Mouse (Mus musculus) midbrain, embryonic 10.5 days (tissue): Measurements from ENCODE around the gene Fgd2. TPM values are rescaled to one million over a fixed set of nuclear protein-coding genes. Genes with fewer than 3 reads are reported as not detected.
A peak's percentile ranks its signal among the peaks of the same experiment; 100 is the strongest.

ENCODE experiments used
- DNase-seq: peaks from one replicate; pipeline ENCODE4 v3.0.0-alpha.2; 2017; ENCODE audit warnings: low spot score
- H3K27ac ChIP-seq: fragments of 300-500 bp; sonication (generic); replicated peaks from 2 replicates; pipeline ENCODE4 v1.5.1; 2016; ENCODE audit warnings: mild to moderate bottlenecking
- H3K27me3 ChIP-seq: fragments of 300-500 bp; sonication (generic); 2 replicates; pipeline ENCODE4 v1.6.1; 2016; ENCODE audit warnings: low read depth, mild to moderate bottlenecking; ENCODE audit not compliant: poor library complexity, severe bottlenecking
- H3K36me3 ChIP-seq: fragments of 300-500 bp; sonication (generic); 2 replicates; pipeline ENCODE4 v1.6.1; 2016; ENCODE audit warnings: mild to moderate bottlenecking, moderate library complexity
- H3K4me1 ChIP-seq: fragments of 300-500 bp; sonication (generic); 2 replicates; pipeline ENCODE4 v1.6.1; 2016
- H3K4me3 ChIP-seq: fragments of 300-500 bp; sonication (generic); 2 replicates; pipeline ENCODE4 v1.5.1; 2016; ENCODE audit warnings: mild to moderate bottlenecking, moderate library complexity
- H3K9me3 ChIP-seq: fragments of 300-500 bp; sonication (generic); replicated peaks from 2 replicates; pipeline ENCODE4 v1.6.1; 2016; ENCODE audit warnings: mild to moderate bottlenecking
- WGBS: fragments of 180-500 bp; shearing (Covaris S2); methylation state at CpG from one replicate; pipeline ENCODE4 v1.1.7; 2016; 5-methylcytosine and 5-hydroxymethylcytosine counted together
- polyA plus RNA-seq: library from polyadenylated mRNA; unstranded; fragments of >200 nt; fragmentation: Nextera tagmentation; extraction: Ambion mirVana; gene quantifications from 2 replicates; pipeline ENCODE4 v1.2.1, GENCODE M21; 2016

The Fgd2 gene
- polyA plus RNA-seq, 1 experiment from 2014 or later: 3.8 TPM

- no peak for DNase-seq
- no peak overlapping the region for H3K27ac ChIP-seq
- H3K36me3 ChIP-seq: no peaks in the 10 kb centered on the region
- H3K9me3 ChIP-seq: no peaks in the 10 kb centered on the region
- 33% methylated on average over 8 of the region's 8 CpGs for WGBS
- H3K4me1 ChIP-seq: peaks cover 16% of the 10 kb centered on the region
- peaks cover 28% of the 10 kb centered on the region for H3K27me3 ChIP-seq
- no peak overlapping the region for H3K4me3 ChIP-seq
These were observed 51.2 kb downstream of the Fgd2 start for GRCm38 (mm10) chr17:29411821-29412425.

- no peak overlapping the region for H3K4me3 ChIP-seq
- no peak overlapping the region for H3K27ac ChIP-seq
- H3K4me1 ChIP-seq: peaks cover 17% of the 10 kb centered on the region
- no peaks in the 10 kb centered on the region for H3K9me3 ChIP-seq
- WGBS: 94% methylated on average over 2 of the region's 2 CpGs
- no peak for DNase-seq
- peaks cover 38% of the 10 kb centered on the region for H3K27me3 ChIP-seq
- H3K36me3 ChIP-seq: no peaks in the 10 kb centered on the region
These were observed 53.9 kb downstream of the Fgd2 start for GRCm38 (mm10) chr17:29414566-29414965.

GRCm38 (mm10) chr17:29415761-29416662, 55.3 kb downstream of the Fgd2 start:
- H3K27me3 ChIP-seq: peaks cover 38% of the 10 kb centered on the region
- H3K4me1 ChIP-seq: peaks cover 17% of the 10 kb centered on the region
- H3K36me3 ChIP-seq: no peaks in the 10 kb centered on the region
- peak overlapping the region; percentile 45 for H3K4me3 ChIP-seq
- H3K9me3 ChIP-seq: no peaks in the 10 kb centered on the region
- peak; percentile 76 for DNase-seq
- 9% methylated on average over 31 of the region's 31 CpGs for WGBS
- H3K27ac ChIP-seq: peak overlapping the region; percentile 80

GRCm38 (mm10) chr17:29416757-29417156, 56.0 kb downstream of the Fgd2 start:
- DNase-seq: no peak
- Histone ChIP-seq H3K36me3 (no peaks in the 10 kb centered on the region), H3K4me1 (peaks cover 17% of the 10 kb centered on the region), H3K27ac (no peak overlapping the region; the same call in 1 of the 2 replicates), H3K9me3 (no peaks in the 10 kb centered on the region), H3K27me3 (peaks cover 38% of the 10 kb centered on the region), H3K4me3 (no peak overlapping the region)
- 45% methylated on average over 5 of the region's 5 CpGs for WGBS

GRCm38 (mm10) chr17:29418758-29419380, 58.2 kb downstream of the Fgd2 start:
- Histone ChIP-seq H3K27me3 (peaks cover 38% of the 10 kb centered on the region), H3K27ac (no peak overlapping the region), H3K36me3 (no peaks in the 10 kb centered on the region), H3K4me3 (no peak overlapping the region), H3K9me3 (no peaks in the 10 kb centered on the region), H3K4me1 (peaks cover 17% of the 10 kb centered on the region)
- WGBS: 80% methylated on average over 3 of the region's 3 CpGs
- no peak for DNase-seq

- 83% methylated on average over 12 of the region's 12 CpGs for WGBS
- no peak overlapping the region for H3K27ac ChIP-seq
These were observed 59.4 kb downstream of the Fgd2 start for GRCm38 (mm10) chr17:29419976-29420739.

GRCm38 (mm10) chr17:29421319-29421718, 60.6 kb downstream of the Fgd2 start:
- no peak overlapping the region for H3K4me3 ChIP-seq
- DNase-seq: no peak
- peaks cover 17% of the 10 kb centered on the region for H3K27me3 ChIP-seq
- H3K4me1 ChIP-seq: peaks cover 7% of the 10 kb centered on the region
- no peaks in the 10 kb centered on the region for H3K36me3 ChIP-seq
- WGBS: 78% methylated on average over 3 of the region's 3 CpGs
- H3K27ac ChIP-seq: no peak overlapping the region
- no peaks in the 10 kb centered on the region for H3K9me3 ChIP-seq

More at GRCm38 (mm10) chr17:29419976-29420739, 59.4 kb downstream of the Fgd2 start:
- Histone ChIP-seq H3K4me3 (no peak overlapping the region), H3K4me1 (peaks cover 17% of the 10 kb centered on the region), H3K36me3 (no peaks in the 10 kb centered on the region), H3K27me3 (peaks cover 28% of the 10 kb centered on the region), H3K9me3 (no peaks in the 10 kb centered on the region)
- no peak for DNase-seq

- Histone ChIP-seq H3K4me1 (no peaks in the 10 kb centered on the region), H3K9me3 (no peaks in the 10 kb centered on the region), H3K36me3 (no peaks in the 10 kb centered on the region), H3K27ac (no peak overlapping the region), H3K27me3 (peaks cover 7% of the 10 kb centered on the region; the same call in 1 of the 2 replicates), H3K4me3 (no peak overlapping the region)
- no peak for DNase-seq
- 89% methylated on average over 6 of the region's 6 CpGs for WGBS
These were observed 61.6 kb downstream of the Fgd2 start for GRCm38 (mm10) chr17:29422337-29422736.

GRCm38 (mm10) chr17:29422912-29423504, 62.3 kb downstream of the Fgd2 start:
- no peaks in the 10 kb centered on the region for H3K9me3 ChIP-seq
- H3K4me3 ChIP-seq: no peak overlapping the region
- WGBS: 84% methylated on average over 8 of the region's 8 CpGs
- no peak overlapping the region for H3K27ac ChIP-seq
- H3K27me3 ChIP-seq: peaks cover 5% of the 10 kb centered on the region; the same call in 1 of the 2 replicates
- DNase-seq: no peak
- no peaks in the 10 kb centered on the region for H3K36me3 ChIP-seq
- peaks cover 3% of the 10 kb centered on the region; the same call in 1 of the 2 replicates for H3K4me1 ChIP-seq

- no peaks in the 10 kb centered on the region for H3K27me3 ChIP-seq
- WGBS: 81% methylated on average over 2 of the region's 2 CpGs
- 0 out of 2 replicates have a peak overlapping the region, but pooled peaks have one; percentile 0 for H3K27ac ChIP-seq
- H3K4me1 ChIP-seq: peaks cover 7% of the 10 kb centered on the region; the same call in 1 of the 2 replicates
- DNase-seq: no peak
- no peaks in the 10 kb centered on the region for H3K9me3 ChIP-seq
- no peaks in the 10 kb centered on the region for H3K36me3 ChIP-seq
- no peak overlapping the region for H3K4me3 ChIP-seq
These were observed 63.3 kb downstream of the Fgd2 start for GRCm38 (mm10) chr17:29423991-29424390.

GRCm38 (mm10) chr17:29425345-29425744, 64.6 kb downstream of the Fgd2 start:
- DNase-seq: no peak
- Histone ChIP-seq H3K4me1 (peaks cover 7% of the 10 kb centered on the region; the same call in 1 of the 2 replicates), H3K9me3 (no peaks in the 10 kb centered on the region), H3K36me3 (no peaks in the 10 kb centered on the region), H3K27ac (no peak overlapping the region), H3K27me3 (no peaks in the 10 kb centered on the region), H3K4me3 (no peak overlapping the region)
- 60% methylated on average over 9 of the region's 9 CpGs for WGBS

- WGBS: 54% methylated on average over 8 of the region's 8 CpGs
- peaks cover 24% of the 10 kb centered on the region for H3K4me1 ChIP-seq
- no peaks in the 10 kb centered on the region for H3K27me3 ChIP-seq
- peak overlapping the region; percentile 34; the same call in 1 of the 2 replicates for H3K27ac ChIP-seq
- DNase-seq: no peak
- no peak overlapping the region for H3K4me3 ChIP-seq
- H3K9me3 ChIP-seq: no peaks in the 10 kb centered on the region
- H3K36me3 ChIP-seq: no peaks in the 10 kb centered on the region
These were observed 67.5 kb downstream of the Fgd2 start for GRCm38 (mm10) chr17:29428213-29428612.
